Mouse (Mus musculus) kidney, postnatal 10 days (tissue): ENCODE data around the gene Araf.

Experiments used
- DNase-seq: peaks from one replicate; pipeline ENCODE4 v3.0.0; 2021; ENCODE audit warnings: mixed read lengths

Araf gene

DNA sequence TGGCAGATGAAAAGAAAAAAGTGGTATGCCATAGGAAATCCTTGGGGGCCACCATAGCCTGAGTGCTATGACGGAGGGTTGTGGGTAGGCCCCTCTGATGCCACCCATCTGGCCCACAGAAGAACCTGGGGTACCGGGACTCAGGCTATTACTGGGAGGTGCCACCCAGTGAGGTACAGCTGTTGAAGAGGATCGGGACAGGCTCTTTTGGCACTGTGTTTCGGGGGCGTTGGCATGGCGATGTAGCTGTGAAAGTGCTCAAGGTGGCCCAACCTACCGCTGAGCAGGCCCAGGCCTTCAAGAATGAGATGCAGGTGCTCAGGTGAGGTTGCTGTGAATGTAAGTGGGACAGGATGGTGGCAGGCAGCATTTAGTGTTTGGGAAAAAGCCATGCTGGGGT is 56.2 kb downstream of the Araf start:
- no peak for DNase-seq

DNA sequence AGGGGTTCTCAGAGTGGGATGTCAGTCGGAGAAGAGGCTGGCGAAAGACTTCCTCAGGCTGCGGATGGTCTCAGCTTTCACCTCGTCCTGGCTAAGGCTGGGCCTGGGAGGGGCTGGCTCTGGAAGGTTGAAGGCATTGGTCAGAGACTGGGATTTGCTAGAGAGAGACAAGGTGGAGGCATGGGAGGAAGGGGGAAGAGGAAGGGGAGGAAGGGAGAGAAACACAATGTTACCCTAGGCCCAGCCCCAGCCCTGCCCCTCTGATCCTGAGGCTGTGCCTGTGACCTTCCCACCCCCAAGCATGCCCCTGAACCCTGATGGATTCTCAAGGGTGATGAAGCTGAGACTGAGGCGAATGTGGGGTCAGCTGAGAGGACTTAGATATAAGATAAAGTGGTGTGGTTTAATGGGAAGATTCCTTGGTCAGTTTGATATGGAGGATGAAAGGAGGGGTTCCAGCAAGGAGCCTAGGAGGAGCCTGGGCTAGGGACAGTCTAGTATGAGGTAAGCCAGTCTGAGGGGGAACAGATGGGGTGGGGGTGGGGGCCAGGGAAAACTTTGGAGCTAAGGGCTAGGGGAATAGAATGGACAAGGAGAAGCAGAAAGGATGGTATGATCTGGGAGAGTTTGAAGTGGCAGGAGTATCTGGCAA is 64.0 kb downstream of the Araf start:
- no peak for DNase-seq

DNA sequence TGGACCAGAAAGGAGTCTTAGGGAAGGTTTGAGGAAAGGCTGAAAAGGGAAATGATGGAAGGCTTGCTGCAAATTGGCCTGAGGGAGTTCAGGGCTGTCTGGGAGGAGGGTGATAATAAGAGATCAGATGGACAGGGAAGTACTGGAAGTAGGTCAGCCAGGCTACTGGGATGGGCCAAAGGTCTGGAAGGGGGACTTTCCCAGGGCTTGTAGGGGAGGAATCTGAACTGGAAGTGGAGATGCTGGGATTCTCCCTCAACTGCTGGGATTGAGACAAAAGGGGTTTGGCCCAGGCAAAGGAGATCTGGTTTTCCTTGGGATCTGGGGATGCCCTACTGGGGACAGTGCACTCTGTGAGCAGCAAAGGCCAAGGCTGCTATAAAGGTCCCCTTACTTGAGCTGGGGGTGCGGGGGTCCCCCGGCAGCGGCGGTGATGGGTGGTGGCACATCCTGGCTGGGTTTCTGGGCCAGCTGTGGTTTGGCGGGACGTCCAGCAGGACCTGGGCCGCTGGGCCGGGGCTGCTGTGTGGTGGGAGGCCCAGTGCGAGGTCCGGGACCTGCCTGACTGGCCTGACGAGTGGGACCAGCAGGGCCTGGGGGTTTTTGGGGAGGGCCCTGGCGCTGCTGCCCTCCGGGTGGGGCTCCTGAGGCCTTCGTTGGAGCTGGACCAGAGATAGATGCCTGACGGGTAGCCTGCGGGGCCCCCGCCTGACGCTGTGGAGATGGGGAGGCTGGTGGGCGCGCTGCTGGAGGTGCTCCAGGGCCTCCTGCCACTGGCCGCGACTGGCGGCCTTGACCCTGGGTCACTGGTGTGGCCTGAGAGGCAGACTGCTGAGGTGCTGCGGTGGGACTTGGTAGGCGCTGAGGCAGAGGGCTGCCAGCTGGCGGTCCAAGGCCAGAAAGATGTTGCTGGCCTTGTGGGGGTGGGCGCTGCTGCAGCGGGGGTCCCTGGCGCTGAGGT is 64.8 kb downstream of the Araf start:
- DNase-seq, result peak; percentile 23

DNA sequence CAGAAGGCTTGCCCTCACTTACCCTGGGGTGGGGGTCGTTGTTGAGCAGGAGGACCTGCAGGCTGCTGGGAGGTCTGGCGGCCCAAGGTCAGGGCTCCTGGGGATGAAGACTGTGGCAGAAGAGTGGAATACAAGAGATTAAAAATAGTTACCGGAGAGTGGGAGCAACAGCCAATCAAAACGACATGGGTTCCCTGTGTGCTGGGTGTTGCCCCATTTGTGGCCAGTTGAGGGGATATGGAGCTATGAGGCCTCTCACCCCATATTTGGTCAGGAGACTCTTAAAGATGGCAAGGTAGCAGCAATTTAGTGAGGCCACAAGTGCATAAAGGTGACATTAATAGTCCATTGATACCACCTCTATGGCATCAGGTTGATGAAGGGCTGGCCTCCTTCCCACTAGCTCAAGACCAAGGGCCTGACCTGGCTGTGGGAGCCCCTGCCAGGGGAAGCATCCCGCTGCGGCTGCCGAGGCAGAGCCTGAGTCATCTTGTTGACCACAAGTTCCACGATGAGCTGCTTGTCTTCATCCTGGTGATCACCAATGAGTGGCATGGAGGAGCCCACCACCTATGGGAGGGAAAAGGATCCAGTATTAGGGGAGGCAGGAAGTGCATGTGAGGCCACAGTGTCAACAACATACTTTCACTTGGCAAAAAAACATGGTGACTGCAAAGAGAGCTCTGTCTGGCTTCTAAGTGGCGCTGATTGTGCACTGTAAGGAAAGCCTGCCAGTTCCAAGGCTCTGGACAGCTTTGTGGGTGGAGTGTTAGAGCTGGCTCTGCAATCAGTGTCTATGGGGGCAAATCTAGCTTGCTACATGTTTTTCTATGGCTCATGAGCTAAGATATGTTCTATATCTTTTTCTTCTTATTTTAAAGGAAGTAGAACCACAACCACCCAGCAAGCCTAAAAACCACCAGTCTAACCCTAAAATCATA is 65.8 kb downstream of the Araf start:
- no peak for DNase-seq

DNA sequence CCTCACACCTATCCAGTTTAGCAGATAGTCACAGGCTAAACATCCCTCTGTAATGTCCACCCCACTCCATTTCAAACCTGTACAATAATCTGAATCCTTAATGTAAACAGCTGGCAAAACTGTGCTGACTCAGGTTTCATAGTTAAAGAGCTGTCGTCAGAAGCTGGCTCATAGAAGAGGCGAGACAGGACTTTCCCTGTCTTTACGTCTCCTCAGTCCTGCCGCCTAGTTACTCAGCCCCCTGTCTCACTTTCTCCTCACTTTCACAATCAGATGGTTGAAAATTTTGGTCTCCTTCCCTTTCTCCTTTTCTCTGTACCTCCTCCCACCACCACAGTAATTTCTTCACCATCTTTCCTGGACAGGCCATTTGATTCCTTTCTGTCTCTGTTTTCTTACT is 70.5 kb downstream of the Araf start:
- DNase-seq, result no peak

DNA sequence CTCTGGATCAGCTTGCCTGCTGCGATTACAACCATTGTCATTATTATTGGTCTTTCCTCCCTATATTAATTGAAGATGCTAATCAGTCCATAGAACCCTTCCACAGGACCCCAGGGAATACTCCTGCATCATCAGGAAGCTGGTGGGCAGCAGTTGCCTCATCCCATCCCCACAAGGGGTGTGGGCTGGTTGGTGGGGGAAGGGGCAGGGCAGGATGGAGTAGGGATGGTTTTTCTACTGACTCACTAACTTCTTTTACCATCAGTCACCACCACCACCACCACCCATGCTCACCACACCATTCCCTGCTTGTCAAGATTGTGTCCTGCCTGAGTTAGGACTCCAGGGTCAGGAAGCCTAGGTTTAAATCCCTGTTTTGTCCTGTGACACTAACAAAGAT is 71.6 kb downstream of the Araf start:
- no peak for DNase-seq

DNA sequence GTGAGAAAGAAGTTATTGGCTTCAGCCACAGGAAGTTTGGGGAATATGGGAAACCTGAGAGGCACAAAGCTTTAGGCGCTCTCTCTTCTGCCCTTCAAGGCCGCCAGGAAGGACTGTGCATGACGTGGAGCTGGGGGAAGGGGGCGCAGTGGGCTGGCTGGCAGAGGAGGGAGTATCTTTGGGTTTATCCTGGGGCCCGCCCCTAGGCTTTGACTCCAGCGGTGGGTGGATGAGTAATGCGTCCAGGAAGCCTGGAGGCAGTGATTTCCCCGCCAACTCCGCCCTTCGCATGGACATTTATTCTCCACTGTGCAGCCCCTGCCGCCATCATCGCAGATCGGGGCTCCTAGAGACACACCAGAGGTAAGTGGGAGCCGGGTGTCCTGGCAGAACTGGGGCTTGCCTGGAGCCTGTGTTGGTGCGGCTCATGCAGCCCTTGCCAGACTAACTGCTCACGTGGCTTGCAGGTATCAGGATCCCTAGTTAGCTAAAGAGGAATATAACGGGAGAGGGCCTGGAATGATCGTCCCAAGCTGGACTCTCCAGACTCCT is 72.4 kb downstream of the Araf start, which contains the start of gene Timp1:
Gene Timp1 (plus strand): TSS at position 205 of the 552 bp plus-strand sequence.
- peak; percentile 62 for DNase-seq

DNA sequence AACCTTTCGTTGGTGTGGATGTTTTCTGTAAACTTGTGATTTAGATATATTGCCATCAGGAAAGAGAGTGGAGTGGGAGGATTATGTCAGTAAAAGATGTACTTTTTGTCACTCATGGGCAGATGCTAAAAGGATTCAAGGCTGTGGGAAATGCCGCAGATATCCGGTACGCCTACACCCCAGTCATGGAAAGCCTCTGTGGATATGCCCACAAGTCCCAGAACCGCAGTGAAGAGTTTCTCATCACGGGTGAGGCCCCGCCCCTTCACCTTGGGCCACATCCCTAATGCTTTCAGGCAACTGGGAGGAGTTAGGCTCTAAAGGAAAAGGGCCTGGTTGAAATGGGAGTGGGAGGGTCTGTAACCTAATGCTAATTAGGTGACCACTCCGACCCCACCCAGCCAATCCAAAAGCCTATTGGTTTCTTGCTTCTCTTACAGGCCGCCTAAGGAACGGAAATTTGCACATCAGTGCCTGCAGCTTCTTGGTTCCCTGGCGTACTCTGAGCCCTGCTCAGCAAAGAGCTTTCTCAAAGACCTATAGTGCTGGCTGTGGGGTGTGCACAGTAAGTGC is 75.4 kb downstream of the Araf start:
- DNase-seq, result no peak

DNA sequence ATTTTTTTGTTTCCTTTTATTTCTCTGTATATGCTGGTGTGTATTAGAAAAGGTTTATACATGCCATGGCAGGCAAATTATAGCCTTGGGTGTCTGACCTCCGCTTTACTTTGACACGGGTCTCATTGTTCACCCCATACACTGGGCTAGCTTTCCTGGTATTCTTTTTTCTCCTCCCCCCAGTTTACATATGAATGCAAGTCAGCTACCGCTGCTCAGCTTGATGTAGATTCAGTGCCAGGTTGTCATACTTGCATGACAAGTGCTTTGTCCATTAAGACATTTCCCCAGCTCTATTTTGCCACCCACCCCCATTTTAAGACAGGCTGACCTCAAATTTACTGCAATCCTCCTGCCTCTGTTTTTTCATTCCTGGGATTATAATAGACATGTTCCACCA is 77.6 kb downstream of the Araf start:
- no peak for DNase-seq

DNA sequence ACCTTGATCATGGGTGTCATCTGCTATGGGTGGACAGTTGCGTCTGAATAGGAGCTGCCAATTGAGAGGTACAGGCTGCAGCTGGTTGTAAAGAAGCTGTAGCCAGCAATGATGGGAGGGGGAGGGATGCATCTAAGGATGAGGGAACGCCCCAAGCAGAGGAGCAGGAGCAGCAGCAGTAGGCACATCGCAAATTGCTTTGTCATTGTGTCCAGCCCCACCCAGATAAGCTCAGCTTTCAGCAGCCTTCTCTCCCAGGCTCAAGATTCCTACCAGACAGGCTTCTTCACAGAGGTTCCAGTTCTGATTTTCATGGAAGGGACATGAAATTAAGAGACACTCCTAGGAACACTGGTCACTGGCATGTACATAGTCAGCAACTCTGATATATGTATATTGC is 112.5 kb downstream of the Araf start:
- DNase-seq, result no peak
